Mouse (Mus musculus): ENCODE data around the gene Actn2. TPM values are rescaled to one million over a fixed set of nuclear protein-coding genes. Genes with fewer than 3 reads are reported as not detected.

Actn2 gene
- polyA plus RNA-seq, 1 experiment from 2014 or later: 0.19 TPM

Other genes with a start within 250 kb of the Actn2 start
- gene Ryr2, start 233.8 kb downstream of the Actn2 start, polyA plus RNA-seq (2014; fragmentation: Nextera tagmentation; extraction: Ambion mirVana): 0.25 and 0.34 TPM in 2 replicates
- gene Mtr, start 82.6 kb downstream of the Actn2 start, polyA plus RNA-seq (2014; fragmentation: Nextera tagmentation; extraction: Ambion mirVana): 13.5 and 14.0 TPM in 2 replicates
- gene Heatr1, start 54.3 kb upstream of the Actn2 start, polyA plus RNA-seq (2014; fragmentation: Nextera tagmentation; extraction: Ambion mirVana): 35.5 and 36.3 TPM in 2 replicates
- 10.5 and 13.8 TPM in 2 replicates for gene Lgals8, start 124.2 kb upstream of the Actn2 start, polyA plus RNA-seq (2014; fragmentation: Nextera tagmentation; extraction: Ambion mirVana)
- 2.2 and 3.2 TPM in 2 replicates for gene Edaradd, start 179.7 kb upstream of the Actn2 start, polyA plus RNA-seq (2014; fragmentation: Nextera tagmentation; extraction: Ambion mirVana)
- gene Ero1lb, start 225.1 kb upstream of the Actn2 start, polyA plus RNA-seq (2014; fragmentation: Nextera tagmentation; extraction: Ambion mirVana): 14.3 and 14.7 TPM in 2 replicates